Mouse (Mus musculus) CH12.LX (cell line): Measurements from ENCODE around the gene Olfr1331.

Experiments used
- BHLHE40 ChIP-seq: IDR thresholded peaks from 2 replicates; pipeline ENCODE4 v1.6.1; 2011; ENCODE audit warnings: mild to moderate bottlenecking, low read depth, low read length, improper control_type of control experiment
- CHD1 ChIP-seq: IDR thresholded peaks from 2 replicates; pipeline ENCODE4 v1.6.1; 2012; ENCODE audit warnings: low read depth, low read length, improper control_type of control experiment, inconsistent platforms
- CHD2 ChIP-seq: IDR thresholded peaks from 2 replicates; pipeline ENCODE4 v1.6.1; 2011; ENCODE audit warnings: low read length, improper control_type of control experiment
- CTCF ChIP-seq, 2 experiments: IDR thresholded peaks in 1 of 2; conservative IDR thresholded peaks in 1 of 2; 2 replicates each; pipeline ENCODE4 v1.5.1; 2011 to 2012; ENCODE audit warnings: low read depth in 2 of 2, low read length in 2 of 2, improper control_type of control experiment in 1 of 2, inconsistent platforms in 1 of 2, mild to moderate bottlenecking in 1 of 2, moderate library complexity in 1 of 2
- EP300 ChIP-seq: IDR thresholded peaks from 2 replicates; pipeline ENCODE4 v1.6.1; 2011; ENCODE audit warnings: low read length, improper control_type of control experiment
- JUN ChIP-seq: IDR thresholded peaks from 2 replicates; pipeline ENCODE4 v1.6.1; 2011; ENCODE audit warnings: low read depth, mild to moderate bottlenecking, low read length, improper control_type of control experiment, moderate library complexity; ENCODE audit not compliant: insufficient read depth
- JUND ChIP-seq: conservative IDR thresholded peaks from 2 replicates; pipeline ENCODE4 v1.6.1; 2011; ENCODE audit warnings: low read depth, low read length, improper control_type of control experiment
- MAFK ChIP-seq: IDR thresholded peaks from 2 replicates; pipeline ENCODE4 v1.6.1; 2011; ENCODE audit warnings: low read length, improper control_type of control experiment; ENCODE audit not compliant: insufficient replicate concordance
- MAX ChIP-seq: IDR thresholded peaks from 2 replicates; pipeline ENCODE4 v1.6.1; 2011; ENCODE audit warnings: low read length, improper control_type of control experiment
- POLR2A ChIP-seq: IDR thresholded peaks from 2 replicates; pipeline ENCODE4 v1.6.1; 2011; ENCODE audit warnings: low read depth, mild to moderate bottlenecking, improper control_type of control experiment, low read length
- RAD21 ChIP-seq: IDR thresholded peaks from 2 replicates; pipeline ENCODE4 v1.6.1; 2011; ENCODE audit warnings: low read depth, mild to moderate bottlenecking, low read length, improper control_type of control experiment, moderate library complexity
- USF2 ChIP-seq: conservative IDR thresholded peaks from 2 replicates; pipeline ENCODE4 v1.6.1; 2011; ENCODE audit warnings: low read depth, low read length, improper control_type of control experiment

- TF ChIP-seq MAFK (no peak), JUN (no peak), EP300 (no peak), CHD2 (no peak), BHLHE40 (no peak), MAX (no peak), CHD1 (no peak), JUND (no peak), CTCF (conservative IDR thresholded peaks at IDR 0.05 in 1 of 2, IDR thresholded peaks at IDR 0.05 in 1 of 2; ENCODE audit: low read depth in 2 of 2, low read length in 2 of 2) (no peak), RAD21 (no peak), POLR2A (no peak), USF2 (no peak)
Measured at GRCm38 (mm10) chr4:118818921-118819320, 45.5 kb upstream of the Olfr1331 start.
